Mouse (Mus musculus) thymus, postnatal 4 days (tissue): Measurements from ENCODE around the gene Ttyh3.

ENCODE experiments used
- DNase-seq: peaks from one replicate; pipeline ENCODE4 v3.0.0; 2021

Ttyh3 gene

GRCm38 (mm10) chr5:140607836-140608633 is 40.8 kb downstream of the Ttyh3 start:
- peak; percentile 41 for DNase-seq

GRCm38 (mm10) chr5:140607001-140607835 is 41.6 kb downstream of the Ttyh3 start, which contains the start of gene Lfng:
Gene Lfng (plus strand): TSS chr5:140607320.
- peak; percentile 76 for DNase-seq

- DNase-seq = peak; percentile 36
Observed at GRCm38 (mm10) chr5:140606386-140606785, 42.4 kb downstream of the Ttyh3 start.

- peak; percentile 21 for DNase-seq
Observed at GRCm38 (mm10) chr5:140605228-140605627, 43.6 kb downstream of the Ttyh3 start.

- no peak for DNase-seq
Observed at GRCm38 (mm10) chr5:140604386-140604785, 44.4 kb downstream of the Ttyh3 start.

- DNase-seq = no peak
Observed at GRCm38 (mm10) chr5:140602540-140602939, 46.3 kb downstream of the Ttyh3 start.

- DNase-seq = no peak
Observed at GRCm38 (mm10) chr5:140601712-140602111, 47.1 kb downstream of the Ttyh3 start.

GRCm38 (mm10) chr5:140599939-140600338 is 48.9 kb downstream of the Ttyh3 start:
- DNase-seq = no peak

- no peak for DNase-seq
Observed at GRCm38 (mm10) chr5:140597787-140598186, 51.0 kb downstream of the Ttyh3 start.

GRCm38 (mm10) chr5:140596927-140597588 is 51.8 kb downstream of the Ttyh3 start:
- peak; percentile 82 for DNase-seq

- DNase-seq = peak; percentile 54
Observed at GRCm38 (mm10) chr5:140596426-140596825, 52.4 kb downstream of the Ttyh3 start.

- DNase-seq = no peak
Observed at GRCm38 (mm10) chr5:140594846-140595245, 54.0 kb downstream of the Ttyh3 start.

- no peak for DNase-seq
Observed at GRCm38 (mm10) chr5:140589082-140589774, 59.6 kb downstream of the Ttyh3 start.

GRCm38 (mm10) chr5:140583732-140584368 is 65.0 kb downstream of the Ttyh3 start:
- no peak for DNase-seq

- DNase-seq = no peak
Observed at GRCm38 (mm10) chr5:140582995-140583731, 65.7 kb downstream of the Ttyh3 start.

GRCm38 (mm10) chr5:140581569-140581968 is 67.3 kb downstream of the Ttyh3 start:
- peak; percentile 50 for DNase-seq

- no peak for DNase-seq
Observed at GRCm38 (mm10) chr5:140579771-140580170, 69.1 kb downstream of the Ttyh3 start.

GRCm38 (mm10) chr5:140579221-140579620 is 69.6 kb downstream of the Ttyh3 start:
- DNase-seq = no peak

GRCm38 (mm10) chr5:140575381-140575866 is 73.4 kb downstream of the Ttyh3 start:
- peak; percentile 51 for DNase-seq

GRCm38 (mm10) chr5:140572611-140573010 is 76.2 kb downstream of the Ttyh3 start:
- no peak for DNase-seq

GRCm38 (mm10) chr5:140571673-140572072 is 77.2 kb downstream of the Ttyh3 start:
- no peak for DNase-seq
